Mouse (Mus musculus): ENCODE measurements around the gene Matk.

GRCm38 (mm10) chr10:81290698-81291460, 38.1 kb downstream of the Matk start:
- TF ChIP-seq GATA1 (IDR thresholded peaks at IDR 0.05; ENCODE audit: low read length): no peak
- no peak for TF ChIP-seq TAL1 (IDR thresholded peaks at IDR 0.05; ENCODE audit: low read length)

Measured in erythroblast, embryonic 14.5 days (primary cell).